Mouse (Mus musculus) heart, adult 11 months (tissue): ENCODE results near the gene Knstrn.

Experiments
- DNase-seq: peaks from one replicate; pipeline ENCODE4 v3.0.0; 2022

Gene Knstrn

DNA sequence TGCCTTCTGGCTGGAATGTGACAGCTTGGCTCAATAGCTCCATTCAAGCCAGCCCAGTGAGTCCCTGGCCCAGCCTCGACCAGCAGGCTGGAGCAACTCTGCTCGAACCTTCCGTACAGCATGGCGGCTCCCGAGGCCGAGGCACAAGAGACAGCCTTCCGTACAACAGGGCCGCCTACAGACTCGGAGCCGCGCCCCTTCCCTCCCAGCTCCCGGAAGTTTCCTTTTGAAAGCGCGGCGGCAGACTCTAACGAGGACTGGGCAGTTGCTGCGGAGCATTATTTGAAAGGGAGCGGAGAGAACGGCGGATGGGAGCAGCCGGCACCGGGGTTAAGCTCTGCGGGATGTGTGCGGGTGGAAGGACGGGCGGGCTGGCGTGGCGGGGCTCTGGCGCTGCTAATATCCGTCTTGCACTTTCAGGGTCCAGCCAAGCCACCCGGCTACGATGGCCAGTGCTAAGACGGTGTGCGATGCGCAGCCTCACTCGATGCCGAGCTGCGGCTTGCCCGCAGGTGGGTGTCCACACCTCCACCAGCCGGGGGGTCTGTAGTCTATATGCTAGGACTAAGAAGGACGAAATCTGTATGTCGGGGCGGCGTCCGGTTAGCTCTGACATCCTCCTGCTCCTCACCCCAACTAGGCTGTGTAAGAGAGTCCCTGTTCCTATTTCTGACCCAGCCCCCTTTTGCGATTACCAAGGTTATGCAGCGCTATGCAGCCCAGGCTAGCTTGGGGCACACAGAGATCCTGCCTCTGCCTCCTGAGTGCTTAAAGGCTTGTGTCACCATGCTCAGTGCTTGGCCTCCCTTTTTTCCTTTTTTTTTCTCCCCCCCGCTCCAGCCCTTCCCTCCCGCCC lies at the start of gene Knstrn:
Gene Knstrn, plus strand, starts transcription at position 23 of the 856 bp plus-strand sequence.
- peak; percentile 98 for DNase-seq

DNA sequence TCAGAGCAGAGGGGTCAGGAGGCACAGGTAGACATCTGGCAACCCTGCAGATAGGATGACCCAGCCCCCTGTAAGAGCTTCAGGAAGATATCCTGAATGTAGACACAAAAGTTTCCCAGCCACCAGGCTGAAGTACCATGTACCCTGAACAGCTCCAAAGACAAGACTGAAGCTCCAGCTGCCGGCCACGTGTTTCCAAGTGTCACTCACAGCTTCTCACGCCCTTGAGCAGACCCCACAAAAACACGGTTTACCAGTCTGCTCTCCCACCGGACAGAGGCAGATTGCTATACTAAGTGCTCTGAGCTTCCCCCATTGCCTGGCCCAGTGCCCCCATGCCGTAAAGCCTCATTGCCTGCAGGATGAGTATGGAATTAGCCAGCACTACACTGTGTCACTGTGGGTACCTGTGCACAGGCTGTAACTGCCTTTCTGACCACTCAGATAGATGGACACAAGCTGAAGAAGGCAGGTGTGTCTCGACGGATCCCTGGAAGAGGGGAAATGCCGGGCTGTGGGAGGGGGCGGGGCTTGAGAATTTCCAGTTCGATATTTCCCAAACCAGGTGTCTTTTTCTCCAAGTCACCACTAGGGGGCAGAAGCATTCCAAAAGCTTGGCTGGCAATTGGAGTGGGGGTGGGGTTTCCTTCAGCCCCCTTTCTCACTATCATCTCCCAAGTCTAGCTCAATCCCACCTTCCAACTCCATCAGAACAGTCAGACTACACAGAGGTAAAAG lies 49.5 kb upstream of the Knstrn start:
- peak; percentile 93 for DNase-seq

DNA sequence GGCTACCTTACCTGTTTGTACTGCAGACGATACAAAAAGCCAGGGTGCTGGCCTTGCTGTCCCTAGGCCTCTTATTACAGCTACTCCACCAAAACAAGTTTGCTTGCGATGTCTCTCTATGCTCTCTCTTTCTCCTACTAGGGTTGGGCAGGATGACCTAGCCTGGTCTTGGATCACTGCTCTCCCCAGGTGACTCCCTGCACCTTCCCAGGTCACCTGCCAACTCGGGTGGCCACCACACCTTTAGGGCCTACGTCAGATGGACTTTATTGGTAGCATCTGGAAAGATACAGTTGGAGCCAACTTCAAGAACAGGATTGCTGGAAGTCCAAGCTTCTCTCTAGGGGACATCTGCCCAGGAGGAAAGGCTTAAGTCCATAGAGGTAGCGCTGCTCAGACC lies 48.9 kb upstream of the Knstrn start:
- DNase-seq = peak; percentile 90

DNA sequence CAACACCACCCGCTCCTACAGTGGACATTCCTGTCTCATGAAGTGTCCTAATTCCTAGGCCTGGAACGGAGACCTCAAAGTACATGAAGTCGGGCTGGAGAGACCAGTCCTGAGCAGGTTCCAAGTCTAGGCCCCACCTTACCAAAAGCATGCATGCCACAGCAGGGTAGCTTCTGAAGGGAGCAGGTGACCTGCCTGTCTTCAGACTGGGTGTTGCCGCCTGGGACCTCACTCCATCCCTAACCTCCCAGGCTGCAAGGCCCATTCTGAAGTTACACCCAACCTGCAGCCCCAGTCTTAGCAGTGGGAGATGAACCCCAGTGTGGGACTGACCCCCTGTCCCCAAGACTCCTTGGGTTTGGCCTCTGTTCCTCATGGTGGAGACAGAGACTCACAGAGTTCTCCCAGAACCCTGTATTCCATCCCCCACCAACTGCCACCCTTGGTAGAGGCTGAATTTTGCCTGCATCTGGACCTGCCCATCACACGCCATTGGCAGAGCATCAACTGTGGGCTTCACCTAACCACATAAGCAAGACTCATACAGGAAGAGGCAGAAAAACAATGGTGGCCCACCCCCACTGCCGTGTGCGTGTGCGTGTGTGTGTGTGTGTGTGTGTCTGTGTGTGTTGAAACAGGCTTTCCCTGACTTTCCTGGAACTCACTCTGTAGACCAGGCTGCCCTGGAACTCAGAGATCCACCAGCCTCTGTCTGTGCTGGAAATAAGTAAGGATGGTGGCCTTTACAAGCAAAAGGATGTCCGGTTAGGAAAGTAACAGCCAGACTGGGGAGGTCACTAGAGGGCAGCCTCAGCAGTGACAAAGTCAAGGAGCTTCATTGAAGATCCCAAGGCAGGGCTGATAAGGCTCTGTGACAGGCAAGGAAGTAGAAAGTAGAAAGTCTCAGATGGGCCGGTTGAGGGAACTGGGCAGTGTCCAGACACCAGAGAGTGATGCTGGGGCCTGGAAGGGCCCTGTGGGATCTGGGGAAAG lies 47.5 kb upstream of the Knstrn start:
- peak; percentile 91 for DNase-seq

DNA sequence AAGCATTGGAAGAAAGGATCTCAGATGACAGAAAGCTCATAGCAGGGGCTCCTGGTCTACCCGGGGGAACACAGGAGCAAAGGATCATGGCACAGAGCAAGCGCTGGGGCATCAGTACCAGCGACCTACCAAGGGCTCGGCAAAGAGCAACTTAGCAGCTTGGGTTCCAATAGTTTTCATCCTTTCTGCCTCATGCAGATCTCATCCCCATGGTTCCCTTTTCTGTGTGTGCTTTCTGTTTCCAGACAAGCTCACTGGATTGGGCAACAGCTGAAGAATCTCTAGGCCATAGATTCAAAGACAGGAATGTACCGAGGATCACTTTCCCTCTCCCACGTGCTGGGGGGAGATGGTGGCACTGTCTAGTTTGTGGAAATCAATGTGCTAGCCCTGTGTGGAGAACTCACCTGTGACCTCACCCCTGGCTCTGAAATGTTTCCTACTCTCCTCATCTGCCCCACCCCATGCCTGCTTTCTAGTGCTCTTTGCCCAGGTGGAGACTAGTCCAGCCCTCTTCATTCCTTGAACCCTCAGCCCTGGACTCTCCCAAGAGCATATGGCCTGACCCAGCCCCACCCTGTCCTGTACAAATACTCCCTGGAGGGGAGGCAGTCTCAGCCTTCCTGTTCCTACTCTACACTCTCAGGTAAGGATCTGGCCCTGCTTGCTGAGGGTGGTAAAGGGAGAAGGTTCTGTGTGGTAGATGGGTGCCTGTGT lies 41.5 kb upstream of the Knstrn start, which contains the start of gene Phgr1:
Gene Phgr1, plus strand, starts transcription at position 612 of the 717 bp plus-strand sequence.
- DNase-seq = peak; percentile 68

DNA sequence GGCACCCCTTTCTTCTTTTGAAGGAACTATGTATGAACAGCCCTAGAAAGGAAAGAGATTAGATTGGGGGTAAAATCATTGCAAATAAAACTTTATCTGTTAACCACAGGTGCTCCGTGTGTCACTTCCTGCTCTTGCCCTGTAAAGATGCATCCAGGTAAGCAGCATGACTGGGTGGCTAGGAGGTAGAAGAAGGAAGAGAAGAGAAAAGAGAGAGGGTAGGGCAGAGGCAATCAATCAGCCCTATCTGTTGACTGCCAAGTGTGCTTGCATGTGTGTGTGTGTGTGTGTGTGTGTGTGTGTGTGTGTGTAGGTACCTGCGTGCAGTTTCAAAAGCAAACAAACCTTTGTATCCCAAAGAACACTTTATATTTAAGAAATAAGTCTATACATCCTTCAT lies 39.3 kb upstream of the Knstrn start:
- no peak for DNase-seq

DNA sequence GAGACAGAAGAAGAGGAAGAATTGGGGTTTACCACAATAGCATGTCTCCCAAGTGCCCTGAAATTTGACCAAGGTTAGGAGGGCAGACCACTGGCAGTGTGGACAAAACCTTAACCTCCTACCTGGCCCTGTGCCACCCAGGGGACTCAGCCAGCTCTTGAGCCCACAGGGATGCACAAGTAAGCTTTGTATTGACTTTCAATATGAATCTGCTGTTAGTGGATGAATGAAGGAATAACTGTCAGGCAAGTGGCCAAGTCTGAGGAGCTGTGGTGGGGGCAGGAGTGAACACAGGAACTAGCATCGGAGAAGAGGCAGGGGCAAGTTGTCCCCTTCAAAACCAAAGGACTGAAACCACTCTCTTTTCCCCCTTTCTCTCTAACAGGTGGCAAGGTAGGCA lies 38.4 kb upstream of the Knstrn start:
- DNase-seq = peak; percentile 84

DNA sequence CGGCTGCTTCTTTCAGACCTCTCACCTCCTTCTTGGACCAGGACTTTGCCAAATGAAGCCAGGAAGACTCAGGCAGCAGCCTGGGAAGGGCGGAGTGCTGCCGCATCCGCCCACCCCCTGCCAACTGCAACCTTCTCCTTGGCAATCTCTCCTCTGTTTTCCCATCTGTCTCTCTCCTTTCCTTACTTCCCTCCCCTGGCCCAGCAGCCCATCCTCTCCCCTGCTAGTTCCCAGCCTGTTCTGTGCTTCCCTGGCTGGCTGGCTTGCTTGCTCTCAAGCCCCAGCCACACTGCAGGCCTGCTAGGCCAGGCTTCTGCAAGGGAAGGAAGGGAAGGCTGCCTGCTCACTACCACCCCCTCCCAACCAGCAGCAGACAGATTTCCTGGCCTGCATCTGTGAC lies 38.0 kb upstream of the Knstrn start:
- peak; percentile 91 for DNase-seq

DNA sequence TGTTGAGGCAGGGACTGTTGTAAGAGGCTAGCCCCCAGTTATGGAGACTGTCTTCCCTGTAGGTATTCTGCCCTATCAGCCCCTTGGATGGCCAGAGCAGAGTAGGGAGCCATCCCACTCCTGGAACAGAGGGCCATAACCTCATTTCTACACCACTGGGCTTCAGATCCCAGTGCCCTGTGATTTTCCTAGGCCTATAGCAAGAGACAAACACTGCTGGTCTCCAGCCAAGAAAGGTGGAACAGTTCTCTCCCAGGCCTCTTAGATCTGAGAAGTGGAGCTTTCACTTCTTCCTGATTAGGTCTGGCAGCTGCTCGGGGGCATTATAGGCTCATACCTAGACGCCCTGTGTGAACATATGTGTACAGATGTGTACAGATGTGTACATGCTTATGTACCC lies 37.5 kb upstream of the Knstrn start:
- no peak for DNase-seq

DNA sequence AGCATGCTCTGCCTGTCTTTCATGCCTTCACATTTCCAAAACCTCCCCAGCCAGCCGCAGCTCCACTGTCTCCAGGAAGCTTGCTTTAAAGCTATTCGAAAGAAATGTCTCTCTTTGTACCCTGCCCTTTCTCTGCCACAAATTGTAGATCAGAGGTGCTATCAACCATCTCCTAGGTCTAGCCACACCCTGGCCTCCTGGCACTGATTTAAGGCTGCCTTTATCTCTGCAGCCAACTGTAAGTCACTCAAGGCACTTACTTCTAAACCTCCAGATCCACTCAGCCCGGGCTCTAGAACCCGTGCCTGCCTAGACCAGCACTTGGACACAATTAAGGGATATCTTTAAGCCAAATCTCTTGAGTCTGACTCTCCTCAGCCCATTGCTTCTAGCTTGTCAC lies 35.4 kb upstream of the Knstrn start:
- peak; percentile 77 for DNase-seq

DNA sequence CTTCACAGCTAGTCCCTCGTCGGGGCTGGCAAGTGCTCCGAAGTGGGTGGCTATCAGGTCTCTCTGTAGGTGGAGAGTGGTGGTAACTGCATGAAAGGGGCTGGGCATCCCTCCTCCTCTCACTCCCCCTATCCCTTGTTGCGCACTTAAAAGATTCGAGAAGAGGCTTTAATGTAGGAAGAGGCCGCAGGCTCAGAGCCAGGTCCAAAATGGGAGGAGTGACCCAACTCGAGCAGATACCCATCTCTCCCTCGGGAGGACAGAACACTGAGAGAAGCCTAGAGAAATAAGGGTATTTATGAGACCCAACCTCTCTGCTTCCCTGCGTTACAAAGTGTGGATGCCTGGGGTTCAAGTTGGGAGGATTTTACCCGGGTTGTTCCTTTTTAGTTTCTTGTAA lies 34.7 kb upstream of the Knstrn start:
- no peak for DNase-seq

DNA sequence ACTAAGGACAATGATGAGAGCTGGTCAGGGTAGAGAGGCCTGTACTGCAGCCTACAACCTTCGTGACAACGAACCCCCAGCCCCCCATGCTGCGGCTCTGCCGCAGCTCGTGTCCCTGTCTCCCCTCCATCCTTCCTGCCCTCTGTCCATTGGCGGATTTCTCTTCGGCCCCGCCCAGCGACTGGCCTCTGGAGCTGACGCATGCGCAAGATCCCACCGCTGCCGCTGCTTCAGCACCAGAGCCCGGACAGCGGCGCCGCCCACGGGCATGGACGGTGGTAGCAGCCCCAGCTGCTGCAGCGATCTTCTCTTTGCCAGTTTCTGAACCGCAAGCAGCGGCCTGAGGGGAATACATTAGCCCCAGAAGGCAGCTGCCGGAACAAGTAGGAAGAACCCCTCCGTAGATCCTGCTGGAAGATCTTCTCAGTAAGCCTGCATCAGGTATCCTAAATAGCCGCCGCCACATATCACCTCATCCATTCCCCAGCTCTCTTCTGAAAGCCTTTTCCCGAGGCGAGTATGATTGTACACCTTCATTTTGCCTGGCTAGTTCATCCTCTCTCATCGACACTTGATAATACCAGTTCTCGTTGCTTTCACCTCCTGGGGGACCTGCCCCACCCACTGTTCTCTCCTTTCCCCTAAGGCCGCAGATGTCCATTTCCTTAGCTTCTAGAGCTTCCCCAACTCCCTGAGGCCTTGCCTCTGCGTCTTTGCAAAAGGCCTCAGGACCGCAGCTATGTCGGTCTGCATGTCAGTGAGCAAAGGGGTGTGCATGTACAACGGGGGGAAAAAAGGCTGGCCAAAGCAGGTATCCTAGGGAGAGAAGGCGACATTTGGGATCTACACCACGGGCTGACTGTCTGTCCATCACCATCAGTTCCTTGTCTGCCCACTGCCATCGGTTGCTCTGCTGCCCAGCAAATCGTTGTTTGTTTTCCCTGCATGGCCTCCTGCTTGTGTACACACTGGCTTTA lies 34.0 kb upstream of the Knstrn start, which contains the start of gene Disp2:
Gene Disp2, plus strand, starts transcription at position 216 of the 977 bp plus-strand sequence.
- DNase-seq = peak; percentile 99

DNA sequence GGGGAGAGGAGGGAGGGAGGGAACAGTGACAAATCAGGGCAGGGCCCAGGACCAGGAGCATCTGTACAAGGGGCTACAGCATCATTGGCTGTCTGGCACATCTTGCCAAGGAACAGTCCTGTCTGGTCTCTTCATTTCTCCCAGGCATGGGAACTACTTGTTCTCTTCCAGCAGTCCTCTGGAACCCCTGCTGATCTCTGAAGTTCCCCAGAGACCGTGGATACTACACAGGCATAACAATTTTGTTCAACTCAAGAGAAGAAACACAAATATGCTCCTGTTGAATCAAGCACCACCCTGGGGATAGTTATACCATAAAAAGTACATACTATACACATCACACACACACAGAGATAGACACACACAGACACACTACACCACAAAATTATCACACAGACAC lies 32.7 kb upstream of the Knstrn start:
- DNase-seq = no peak

DNA sequence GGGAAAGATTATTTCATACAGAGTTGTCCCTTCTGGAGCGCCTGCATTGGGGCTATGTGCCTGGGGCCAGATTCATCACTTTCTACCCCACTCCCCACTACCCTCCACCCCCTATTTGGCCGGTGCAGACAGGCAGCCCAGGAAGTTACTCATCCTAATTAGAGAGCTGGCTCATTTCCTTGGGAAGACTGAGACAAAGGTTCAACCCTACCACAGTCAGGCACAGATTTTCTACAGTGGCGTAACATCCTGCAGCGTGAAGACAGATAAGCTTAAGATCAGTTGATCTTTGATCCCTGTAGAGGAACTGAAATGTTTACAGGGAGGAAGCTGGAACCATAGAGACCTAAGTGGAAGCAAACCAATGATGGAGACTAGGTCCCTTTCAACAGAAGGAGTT lies 31.5 kb upstream of the Knstrn start:
- DNase-seq = no peak

DNA sequence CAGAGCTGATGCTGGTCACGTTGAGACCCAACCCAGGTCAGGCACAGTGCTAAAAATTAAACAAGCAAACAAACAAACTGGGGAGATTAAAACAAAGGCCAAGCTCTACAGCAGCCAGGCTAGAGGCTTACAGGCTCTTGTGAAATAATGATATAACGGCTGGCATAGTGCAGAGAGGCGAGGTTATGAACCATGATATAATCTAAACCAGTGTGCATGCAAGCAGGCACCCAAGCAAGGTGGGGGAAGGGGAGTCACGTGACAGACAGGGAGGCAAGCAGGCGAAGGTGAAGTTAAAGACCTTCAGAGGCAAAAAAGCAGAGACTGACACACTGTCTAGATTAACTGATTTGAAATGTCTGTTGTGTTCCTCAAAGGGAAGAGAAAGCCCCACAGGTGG lies 30.7 kb upstream of the Knstrn start:
- peak; percentile 65 for DNase-seq

DNA sequence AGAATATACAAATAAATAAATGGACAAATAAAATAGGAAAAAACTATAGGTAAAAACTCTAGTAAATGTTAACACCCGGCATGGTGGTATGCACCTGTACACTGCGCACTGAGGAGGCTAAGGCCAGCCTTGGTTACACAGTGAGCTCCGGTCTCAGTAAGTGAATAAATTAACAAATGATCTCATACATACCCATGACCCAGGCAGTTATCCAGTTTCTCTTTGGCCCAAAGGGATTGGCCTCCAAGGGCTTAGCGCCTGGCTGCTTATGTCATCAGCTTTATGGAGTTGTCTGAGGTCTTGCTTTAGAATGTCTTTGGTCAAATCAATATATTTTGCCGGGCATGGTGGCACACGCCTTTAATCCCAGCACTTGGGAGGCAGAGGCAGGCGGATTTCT lies 30.1 kb upstream of the Knstrn start:
- DNase-seq = peak; percentile 77

DNA sequence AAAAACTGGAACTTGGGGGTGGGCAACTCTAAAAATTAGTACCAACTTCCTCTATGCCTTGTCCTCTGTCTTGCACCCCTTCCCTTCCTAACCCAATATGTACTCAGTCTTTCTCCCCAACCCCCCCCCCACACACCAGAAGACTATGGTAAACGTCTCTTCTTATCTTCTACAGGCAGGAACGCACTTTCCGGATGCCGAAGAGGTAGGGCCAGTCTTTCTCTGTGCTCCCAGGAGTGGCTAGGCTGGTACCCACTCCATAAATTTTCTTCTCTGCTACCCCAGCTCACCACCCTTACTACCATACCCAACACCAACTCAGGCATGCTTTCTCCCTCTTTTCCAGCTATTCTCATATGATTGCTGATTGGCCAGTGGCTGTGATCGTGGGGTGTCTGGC lies 27.3 kb upstream of the Knstrn start:
- DNase-seq = no peak

DNA sequence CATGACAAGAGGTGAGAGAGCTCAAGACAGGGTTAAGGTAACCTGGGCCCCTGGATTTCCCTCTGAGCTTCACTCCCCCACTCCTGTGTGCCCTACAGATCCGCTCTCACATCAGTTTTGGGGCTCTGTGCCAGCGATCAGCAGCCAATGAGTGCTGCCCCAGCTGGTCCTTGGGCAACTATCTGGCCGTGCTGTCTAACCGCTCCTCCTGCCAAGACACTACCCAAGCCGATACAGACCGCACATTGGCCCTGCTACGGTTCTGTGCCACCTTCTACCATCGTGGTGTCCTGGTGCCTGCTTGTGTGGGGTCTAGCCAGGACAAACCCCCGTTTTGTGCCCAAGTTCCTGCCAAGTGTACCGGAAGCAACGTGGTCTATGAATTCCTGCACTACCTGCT lies 24.3 kb upstream of the Knstrn start:
- DNase-seq = peak; percentile 84

DNA sequence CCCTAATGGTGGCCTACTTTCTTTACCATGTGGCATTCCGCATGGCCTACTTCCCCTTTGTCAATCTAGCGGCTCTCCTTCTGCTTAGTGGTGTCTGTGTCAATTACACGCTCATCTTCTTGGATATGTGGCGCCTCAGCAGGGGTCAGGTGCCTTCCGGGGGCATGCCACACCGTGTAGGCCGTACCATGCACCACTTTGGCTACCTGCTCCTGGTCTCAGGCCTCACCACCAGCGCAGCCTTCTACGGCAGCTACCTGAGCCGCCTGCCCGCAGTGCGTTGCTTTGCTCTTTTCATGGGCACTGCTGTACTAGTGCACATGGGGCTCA lies 23.6 kb upstream of the Knstrn start:
- no peak for DNase-seq

DNA sequence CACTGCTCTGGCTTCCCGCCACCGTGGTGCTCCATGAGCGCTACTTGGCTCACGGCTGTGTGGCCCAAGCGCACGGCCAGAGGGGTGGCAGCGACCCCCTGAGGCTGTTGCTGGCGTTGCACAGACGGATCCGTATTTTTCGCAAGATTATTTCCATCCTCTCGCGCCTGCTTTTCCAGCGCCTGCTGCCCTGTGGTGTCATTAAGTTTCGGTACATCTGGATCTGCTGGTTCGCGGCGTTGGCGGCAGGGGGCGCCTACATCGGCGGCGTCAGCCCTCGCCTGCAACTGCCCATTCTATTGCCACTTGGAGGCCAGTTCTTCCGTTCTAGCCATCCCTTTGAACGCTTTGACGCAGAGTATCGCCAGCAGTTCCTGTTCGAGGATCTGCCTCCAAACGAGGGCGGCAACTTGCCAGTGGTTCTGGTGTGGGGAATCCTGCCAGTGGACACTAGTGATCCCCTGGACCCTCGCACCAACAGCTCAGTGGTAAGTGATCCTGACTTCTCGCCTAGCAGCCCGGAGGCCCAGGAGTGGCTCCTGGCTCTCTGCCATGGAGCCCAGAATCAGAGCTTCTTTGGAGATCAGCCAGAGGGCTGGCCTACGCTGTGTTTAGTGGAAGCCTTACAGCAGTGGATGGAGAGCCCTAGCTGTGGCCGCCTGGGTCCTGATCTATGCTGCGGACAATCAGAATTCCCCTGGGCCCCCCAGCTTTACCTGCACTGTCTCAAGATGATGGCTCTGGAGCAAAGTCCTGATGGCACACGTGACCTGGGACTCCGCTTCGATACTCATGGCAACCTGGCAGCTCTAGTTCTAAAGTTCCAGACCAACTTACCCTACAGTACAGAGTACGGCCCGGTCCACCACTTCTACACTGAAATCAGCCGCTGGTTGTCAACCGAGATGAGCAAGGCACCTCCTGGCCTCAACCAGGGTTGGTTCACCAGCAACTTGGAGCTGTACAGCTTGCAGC lies 23.0 kb upstream of the Knstrn start:
- DNase-seq = peak; percentile 96
